Mouse (Mus musculus) erythroblast, embryonic 14.5 days (primary cell): ENCODE data around the gene Hdac5.

Experiments
- GATA1 ChIP-seq: IDR thresholded peaks from 2 replicates; pipeline ENCODE4 v1.6.1; 2012; ENCODE audit warnings: low read length, inconsistent platforms, mixed read lengths
- TAL1 ChIP-seq: IDR thresholded peaks from 3 replicates; pipeline ENCODE4 v1.6.1; 2012; ENCODE audit warnings: low read length, inconsistent platforms, mixed read lengths

GRCm38 (mm10) chr11:102156786-102157089, 73.2 kb downstream of the Hdac5 start:
- no peak for TF ChIP-seq GATA1
- TF ChIP-seq TAL1 = no peak
